Mouse (Mus musculus): Measurements from ENCODE around the gene Cerk. TPM values are rescaled to one million over a fixed set of nuclear protein-coding genes. Genes with fewer than 3 reads are reported as not detected.
"Not testable (repeated sequence)": the region's sequence is repeated elsewhere in the genome, so short reads cannot be mapped to it uniquely, and the experiment has no call there.

Gene Cerk
- 114 and 127 TPM in 2 replicates for total RNA-seq (2017)

DNA sequence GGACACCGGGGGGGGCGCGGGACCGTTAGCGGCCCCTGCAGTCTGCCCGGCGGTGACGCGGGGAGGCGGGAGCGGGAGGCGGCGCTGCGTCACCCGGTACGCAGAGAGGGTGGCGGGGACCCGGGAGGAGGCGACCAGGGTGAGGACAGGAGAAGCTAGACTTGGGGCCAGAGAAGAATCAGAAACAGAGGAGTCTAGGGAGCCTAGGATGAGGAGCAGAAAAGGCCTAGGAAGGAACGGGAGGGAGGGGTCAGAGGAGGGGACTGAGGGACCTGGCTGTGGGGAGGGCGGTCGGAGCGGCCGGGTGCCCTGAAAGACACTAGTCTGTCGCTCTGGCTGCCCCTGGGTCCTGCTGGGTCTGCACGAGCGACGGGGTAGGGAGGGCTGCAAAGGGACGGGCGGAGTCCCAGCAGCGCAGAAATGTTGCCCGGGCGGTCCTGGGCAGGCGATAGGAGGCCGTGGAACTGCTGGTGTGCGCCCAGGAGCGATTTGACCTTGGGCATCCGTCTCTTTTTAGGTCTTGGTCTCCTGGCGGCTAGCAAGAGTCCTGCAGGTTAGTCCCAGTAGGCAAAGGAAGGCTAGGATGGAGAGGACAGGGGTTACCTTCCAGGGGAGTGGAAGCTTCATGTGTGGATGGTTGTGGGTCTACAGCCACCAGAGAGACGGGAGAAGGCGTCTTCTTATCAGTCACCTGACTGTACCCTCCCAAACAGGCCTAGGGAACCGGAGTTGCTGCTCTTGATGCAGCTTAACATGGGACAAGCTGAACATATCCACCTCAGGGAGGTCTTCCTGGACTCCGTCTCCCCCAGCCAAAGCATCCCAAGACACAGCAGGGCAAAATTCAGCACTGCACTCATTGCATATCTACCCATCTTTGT is at the start of gene Cerk:
TSS of gene Cerk (minus strand) at position 453 of the 881 bp plus-strand sequence.
- ATAC-seq (ENCODE audit: extremely low read depth, insufficient number of reproducible peaks, low FRiP score, poor library complexity, severe bottlenecking) = peak; percentile 40

GRCm38 (mm10) chr15:86234517-86235441 is 48.8 kb upstream of the Cerk start:
- ATAC-seq (ENCODE audit: extremely low read depth, insufficient number of reproducible peaks, low FRiP score, poor library complexity, severe bottlenecking) = no peak

DNA sequence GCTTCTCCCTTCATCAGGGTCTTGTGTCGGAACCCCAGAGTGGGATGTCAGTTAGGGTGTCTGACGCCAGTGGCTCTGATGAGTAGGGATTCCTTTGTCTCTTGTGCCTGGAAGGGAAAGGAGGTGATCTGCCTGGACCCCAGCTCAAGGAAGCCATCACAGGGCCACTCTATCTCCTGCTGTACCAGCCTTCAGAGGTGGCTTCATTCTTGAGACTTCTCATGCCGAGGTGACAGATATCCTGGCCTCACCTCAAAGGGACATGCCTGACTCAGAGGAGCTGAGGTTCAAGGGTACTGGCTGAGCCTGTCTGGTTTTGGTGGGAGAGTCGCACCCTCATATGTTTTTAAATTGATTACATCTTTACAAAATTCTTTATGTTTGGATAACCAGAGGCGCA is 48.1 kb upstream of the Cerk start:
- no peak for ATAC-seq (ENCODE audit: extremely low read depth, insufficient number of reproducible peaks, low FRiP score, poor library complexity, severe bottlenecking)

- ATAC-seq (ENCODE audit: extremely low read depth, insufficient number of reproducible peaks, low FRiP score, poor library complexity, severe bottlenecking) = no peak
These were observed 46.0 kb upstream of the Cerk start for GRCm38 (mm10) chr15:86231831-86232512.

DNA sequence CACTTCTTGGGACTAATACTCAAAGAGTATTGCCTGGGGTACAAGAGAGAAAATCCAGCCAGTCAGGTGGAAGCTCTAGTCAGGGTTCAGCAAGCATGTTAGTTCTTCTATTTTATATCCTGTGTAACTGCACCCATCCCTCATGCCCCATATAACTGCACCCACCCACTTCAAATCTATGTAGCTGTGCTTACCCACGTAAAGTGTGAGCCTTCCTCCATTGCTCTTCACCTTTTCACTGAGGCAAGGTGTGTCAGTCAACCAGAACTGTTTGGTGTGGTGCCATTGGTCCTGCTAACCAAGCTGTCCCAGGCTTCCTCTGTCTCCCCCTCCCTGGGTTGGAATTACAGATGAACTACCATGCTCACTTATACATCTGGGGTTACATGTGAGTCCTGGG is 45.2 kb upstream of the Cerk start:
- no peak for ATAC-seq (ENCODE audit: extremely low read depth, insufficient number of reproducible peaks, low FRiP score, poor library complexity, severe bottlenecking)

DNA sequence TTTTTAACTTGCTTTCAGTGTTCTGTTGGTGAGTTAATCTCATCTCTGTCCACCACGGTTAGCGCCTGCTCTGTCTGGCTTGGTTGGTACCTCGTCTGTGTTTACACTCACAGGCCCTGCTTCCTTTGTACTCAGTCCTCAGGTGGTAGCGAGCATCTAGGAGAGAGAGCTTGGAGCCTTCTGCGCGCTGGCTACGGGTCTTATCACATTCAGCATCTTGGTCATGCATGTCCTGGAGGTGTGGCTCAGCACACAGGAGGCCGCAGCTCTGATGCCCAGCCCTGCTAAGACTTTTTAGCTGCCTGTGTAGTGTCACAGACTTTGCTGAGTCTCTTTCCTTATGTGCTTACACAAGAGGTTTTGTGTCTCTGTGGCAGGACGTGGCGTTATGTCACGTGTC is 43.7 kb upstream of the Cerk start:
- ATAC-seq (ENCODE audit: extremely low read depth, insufficient number of reproducible peaks, low FRiP score, poor library complexity, severe bottlenecking) = no peak

DNA sequence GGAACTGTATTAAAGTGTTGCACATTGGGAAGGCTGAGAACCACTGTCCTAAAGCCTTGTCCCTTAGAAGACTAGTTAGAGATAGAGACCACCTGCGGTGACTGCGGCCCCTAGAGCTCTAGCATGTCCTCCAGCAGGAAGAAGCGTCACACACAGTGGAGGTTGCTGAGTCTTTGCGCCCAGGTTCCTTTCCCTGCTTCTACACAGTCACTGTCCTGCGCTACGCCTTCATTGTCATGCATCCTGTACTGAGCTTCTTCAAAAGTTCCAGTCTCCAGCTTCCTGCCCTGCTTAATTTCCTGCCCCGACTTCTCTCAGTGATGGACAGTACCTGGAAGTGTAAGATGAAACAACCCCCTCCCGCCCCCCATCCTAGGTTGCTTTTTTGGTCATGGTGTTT is 43.1 kb upstream of the Cerk start:
- ATAC-seq (ENCODE audit: extremely low read depth, insufficient number of reproducible peaks, low FRiP score, poor library complexity, severe bottlenecking) = no peak

DNA sequence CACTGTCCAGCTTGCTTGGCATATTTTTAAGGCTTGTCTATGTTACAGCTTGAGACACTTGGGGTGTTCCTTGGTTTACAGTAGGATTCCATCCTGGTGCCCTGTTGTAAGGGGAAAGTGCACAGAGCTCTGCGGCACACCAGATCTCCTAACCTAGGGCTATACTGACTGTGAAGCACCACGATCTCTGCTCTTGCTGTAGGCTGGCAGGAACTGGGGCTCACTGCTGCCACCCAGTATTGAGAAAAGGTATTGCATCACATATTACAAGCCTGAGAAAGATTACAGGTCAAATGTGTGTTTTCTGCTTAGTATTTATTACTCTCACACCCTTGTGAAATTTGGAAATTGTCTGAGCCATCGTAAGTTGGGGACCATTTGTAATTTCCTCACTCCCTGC is 42.2 kb upstream of the Cerk start:
- ATAC-seq (ENCODE audit: extremely low read depth, insufficient number of reproducible peaks, low FRiP score, poor library complexity, severe bottlenecking) = peak; percentile 78

- no peak for ATAC-seq (ENCODE audit: extremely low read depth, insufficient number of reproducible peaks, low FRiP score, poor library complexity, severe bottlenecking)
These were observed 41.0 kb upstream of the Cerk start for GRCm38 (mm10) chr15:86226968-86227367.

DNA sequence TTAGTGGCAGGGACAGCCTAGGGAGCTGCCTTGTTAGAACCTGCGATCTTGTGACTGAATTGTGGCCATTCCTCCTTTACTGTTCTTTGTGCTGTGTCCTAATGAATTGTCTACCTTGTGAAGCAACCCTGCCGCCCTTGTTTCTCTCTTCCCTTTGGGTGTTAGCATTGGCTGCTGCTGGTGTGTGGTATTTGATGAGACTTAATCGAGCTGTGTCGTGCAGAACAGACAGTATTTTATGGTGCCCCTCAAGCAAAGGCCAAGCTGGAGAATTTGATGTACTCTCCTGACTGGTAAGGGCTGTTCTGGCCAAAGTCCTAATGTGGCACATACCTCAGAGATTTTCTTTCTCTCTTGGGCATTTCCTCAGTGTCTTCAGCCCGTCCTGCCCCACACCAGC is 40.3 kb upstream of the Cerk start:
- no peak for ATAC-seq (ENCODE audit: extremely low read depth, insufficient number of reproducible peaks, low FRiP score, poor library complexity, severe bottlenecking)

DNA sequence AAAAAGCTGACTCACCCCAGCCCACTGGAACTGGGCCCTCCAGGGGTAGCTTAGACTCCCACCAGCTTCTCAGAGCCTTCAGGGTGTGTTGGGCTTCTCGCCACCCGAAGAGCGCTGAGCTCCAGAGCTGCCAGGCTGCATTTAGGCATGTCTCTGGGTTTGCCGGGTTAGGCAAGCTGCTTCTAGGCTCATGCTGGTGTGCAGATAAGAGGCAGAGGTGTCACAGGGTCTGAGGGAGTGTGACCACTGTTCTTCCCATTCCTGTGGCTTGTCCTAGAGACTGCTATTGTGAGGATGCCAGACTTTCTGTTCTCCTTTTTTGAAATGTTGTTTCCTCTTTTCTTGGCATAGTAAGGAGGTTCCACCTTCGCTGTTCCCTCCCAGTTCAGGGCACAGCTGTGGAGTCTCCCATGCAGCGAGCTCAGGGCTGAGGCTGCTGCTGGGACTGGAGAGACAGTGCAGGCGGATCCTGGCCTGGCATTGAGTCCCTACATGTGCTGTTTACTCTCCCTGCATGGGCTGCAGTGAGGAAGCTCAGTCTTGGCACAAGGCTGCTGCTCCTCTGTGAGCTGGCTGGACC is 39.1 kb upstream of the Cerk start:
- peak; percentile 37; the same call in 1 of the 2 replicates for ATAC-seq (ENCODE audit: extremely low read depth, insufficient number of reproducible peaks, low FRiP score, poor library complexity, severe bottlenecking)

GRCm38 (mm10) chr15:86221901-86222300 is 36.0 kb upstream of the Cerk start:
- not testable (repeated sequence) for ATAC-seq (ENCODE audit: extremely low read depth, insufficient number of reproducible peaks, low FRiP score, poor library complexity, severe bottlenecking)

GRCm38 (mm10) chr15:86221369-86221768 is 35.4 kb upstream of the Cerk start:
- ATAC-seq (ENCODE audit: extremely low read depth, insufficient number of reproducible peaks, low FRiP score, poor library complexity, severe bottlenecking) = no peak

DNA sequence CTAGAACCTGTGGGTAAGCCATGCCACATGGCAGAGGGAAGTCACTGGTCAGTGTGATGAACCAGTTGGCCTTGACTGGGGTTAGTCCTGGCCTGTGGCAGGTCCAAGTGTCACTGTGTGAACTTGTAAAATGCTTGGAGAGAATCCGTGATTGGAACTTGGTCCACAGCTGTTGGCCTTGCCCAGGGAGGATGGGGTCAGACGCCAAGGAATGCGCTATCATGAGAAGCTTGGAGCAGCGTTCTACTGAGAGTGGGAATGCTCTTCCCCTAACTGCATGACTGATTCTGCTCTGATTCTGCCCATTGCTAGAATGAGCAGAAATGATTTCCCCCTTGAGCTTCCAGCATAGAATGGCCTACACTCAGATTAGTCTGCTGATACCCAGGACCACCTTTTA is 34.8 kb upstream of the Cerk start:
- no peak for ATAC-seq (ENCODE audit: extremely low read depth, insufficient number of reproducible peaks, low FRiP score, poor library complexity, severe bottlenecking)

DNA sequence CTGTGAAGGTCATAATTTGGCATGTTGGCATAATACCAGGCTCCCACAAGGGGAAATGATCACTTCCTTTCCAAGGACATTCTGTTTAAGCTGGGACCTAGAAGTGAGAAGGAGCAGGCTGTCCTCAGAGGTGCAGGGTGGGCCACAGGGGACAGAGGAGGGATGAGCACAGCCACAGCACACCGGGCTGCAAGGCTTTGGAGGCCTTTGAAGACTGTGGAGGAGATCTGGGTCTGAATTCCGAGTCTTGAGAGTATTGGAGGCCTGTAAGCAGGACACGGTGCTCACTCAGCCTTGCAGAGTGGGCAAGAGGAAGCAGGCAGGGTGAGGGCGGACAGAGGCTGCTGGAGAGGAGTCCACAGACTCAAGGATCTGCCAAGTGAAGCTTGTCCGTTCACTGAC is 34.3 kb upstream of the Cerk start:
- no peak for ATAC-seq (ENCODE audit: extremely low read depth, insufficient number of reproducible peaks, low FRiP score, poor library complexity, severe bottlenecking)

DNA sequence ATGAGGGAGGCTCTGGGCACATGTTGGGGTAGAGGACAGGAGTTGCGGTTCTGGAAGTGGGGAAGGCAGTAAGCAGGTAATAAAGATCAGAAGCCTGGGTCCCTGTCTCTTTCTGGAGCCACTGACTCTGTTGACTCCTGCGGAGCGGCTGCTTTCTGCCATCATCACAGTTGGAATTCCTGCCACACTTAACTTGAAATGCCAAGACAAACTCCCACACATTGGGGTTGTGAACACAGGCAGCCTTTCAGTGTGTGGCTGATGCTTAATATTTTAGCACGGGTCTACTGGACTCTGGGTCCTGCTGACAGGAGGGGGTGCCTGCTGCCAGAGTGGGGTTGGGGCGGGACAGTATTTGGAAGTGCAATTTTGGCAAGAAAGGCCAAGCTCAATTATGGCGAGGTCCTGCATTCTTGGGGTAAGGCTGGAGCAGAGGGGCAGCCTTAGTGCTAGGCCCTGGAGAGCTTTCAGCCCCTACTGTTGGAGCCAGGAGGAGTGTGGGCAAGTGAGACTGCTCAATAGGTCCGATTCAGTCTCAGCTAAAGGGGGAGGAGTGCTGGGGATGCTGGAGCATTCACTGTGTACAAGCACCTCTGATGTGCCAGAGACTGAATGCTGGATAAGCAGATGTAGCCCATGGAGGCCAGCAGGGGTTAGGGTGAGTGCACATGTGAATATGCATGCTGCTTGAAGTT is 33.7 kb upstream of the Cerk start:
- ATAC-seq (ENCODE audit: extremely low read depth, insufficient number of reproducible peaks, low FRiP score, poor library complexity, severe bottlenecking) = no peak

DNA sequence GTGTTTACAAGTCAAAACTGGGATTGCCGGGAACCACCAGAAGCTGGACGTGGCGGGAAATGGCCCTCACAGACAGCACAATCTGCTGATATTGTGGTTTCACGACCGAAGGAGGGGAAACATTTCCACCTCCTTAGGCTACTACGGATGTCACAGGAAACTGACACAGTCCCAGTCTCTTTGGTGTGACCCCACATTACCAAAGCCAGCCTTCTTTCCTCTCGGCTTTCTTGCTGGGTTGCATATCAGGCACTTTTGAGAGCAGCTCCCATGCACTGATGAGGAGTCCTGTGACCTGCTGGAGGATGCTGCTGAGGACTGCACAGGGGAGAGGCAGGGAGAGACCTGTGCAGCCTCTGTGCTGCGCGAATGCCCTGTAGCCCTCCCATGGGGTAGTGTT is 30.7 kb upstream of the Cerk start:
- ATAC-seq (ENCODE audit: extremely low read depth, insufficient number of reproducible peaks, low FRiP score, poor library complexity, severe bottlenecking) = not testable (repeated sequence)

DNA sequence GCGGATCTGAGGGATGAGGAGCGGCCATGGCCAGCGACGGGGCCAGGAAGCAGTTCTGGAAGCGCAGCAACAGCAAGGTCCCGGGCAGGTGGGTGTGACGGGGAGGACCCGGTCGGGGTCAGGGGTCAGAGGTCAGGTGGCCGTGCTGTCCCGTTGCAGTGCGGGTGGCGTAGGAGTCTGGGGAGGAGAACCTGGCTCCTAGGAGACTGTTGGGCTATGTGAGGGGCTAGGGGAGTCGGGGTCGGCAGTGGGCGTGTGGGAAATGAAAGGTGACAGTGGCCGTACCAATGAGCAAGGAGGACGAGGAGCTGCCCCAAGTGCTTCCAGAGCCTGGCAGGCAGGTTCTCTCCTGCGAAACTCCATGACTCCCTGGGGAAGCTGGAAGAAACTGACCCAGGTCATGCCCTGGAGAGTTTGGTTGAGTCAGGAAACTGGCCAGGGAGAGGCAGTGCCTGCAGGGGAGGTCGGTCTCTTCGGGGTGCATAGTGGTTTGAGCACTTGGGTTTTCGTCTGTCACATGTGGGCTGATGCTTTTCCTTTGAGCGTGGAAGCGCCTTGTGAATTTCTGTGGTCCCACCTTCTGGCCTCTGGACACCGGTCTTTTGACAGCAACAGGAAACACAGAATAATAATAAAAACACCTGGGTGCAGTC is 28.7 kb upstream of the Cerk start:
- 0 out of 2 replicates have a peak, but pooled peaks have one; percentile 4 for ATAC-seq (ENCODE audit: extremely low read depth, insufficient number of reproducible peaks, low FRiP score, poor library complexity, severe bottlenecking)
